Mouse (Mus musculus): ENCODE results near the gene Vmn2r-ps130. TPM values are rescaled to one million over a fixed set of nuclear protein-coding genes. Genes with fewer than 3 reads are reported as not detected.
"Not testable (repeated sequence)": the region's sequence is repeated elsewhere in the genome, so short reads cannot be mapped to it uniquely, and the experiment has no call there.

Gene Vmn2r-ps130
- not detected in 2 replicates for polyA plus RNA-seq (2014; fragmentation: Nextera tagmentation; extraction: Ambion mirVana)

- H3K4me2 ChIP-seq (replicated peaks; ENCODE audit: low read depth, low read length); H3K36me3 ChIP-seq (ENCODE audit: control insufficient read depth, insufficient read depth, low read length); H3K9ac ChIP-seq (ENCODE audit: low read depth, low read length); DNase-seq (ENCODE audit: low spot score); H3K4me1 ChIP-seq (replicated peaks; ENCODE audit: control insufficient read depth, insufficient read depth, low read length); H3K9me3 ChIP-seq (ENCODE audit: control insufficient read depth, low read length); H3K27ac ChIP-seq (ENCODE audit: low read depth, low read length); ATAC-seq (ENCODE audit: low FRiP score); H3K27me3 ChIP-seq (ENCODE audit: control insufficient read depth, insufficient read depth, low read length); H3K4me3 ChIP-seq (ENCODE audit: low read depth, low read length): not testable (repeated sequence)
- WGBS: no CpG with 5 or more reads among the region's 1 CpGs
These were observed at the start of gene Vmn2r-ps130 for GRCm38 (mm10) chr17:23060866-23061265. Vmn2r-ps130 (plus strand) TSS chr17:23061166.

Other genes with a start within 250 kb of the Vmn2r-ps130 start
- 23.1 and 27.3 TPM in 2 replicates for gene Zfp945, start 194.0 kb upstream of the Vmn2r-ps130 start, polyA plus RNA-seq (2014; fragmentation: Nextera tagmentation; extraction: Ambion mirVana)
- not detected in 2 replicates for gene Vmn2r113, start 118.2 kb upstream of the Vmn2r-ps130 start, polyA plus RNA-seq (2014; fragmentation: Nextera tagmentation; extraction: Ambion mirVana)
- gene Zfp40, start 132.1 kb downstream of the Vmn2r-ps130 start, polyA plus RNA-seq (2014; fragmentation: Nextera tagmentation; extraction: Ambion mirVana): 17.3 and 20.2 TPM in 2 replicates

Measured in hindbrain, embryonic 11.5 days (tissue).